Mouse (Mus musculus) brain, embryonic 14.5 days (tissue): ENCODE data around the gene Ces3a.

Experiments
- CTCF ChIP-seq: fragments of 200-500 bp; IDR thresholded peaks from 2 replicates; pipeline ENCODE4 v1.5.1; 2012; ENCODE audit warnings: inconsistent platforms, mild to moderate bottlenecking, moderate library complexity, borderline replicate concordance; ENCODE audit not compliant: insufficient read depth, insufficient read length; ENCODE audit errors: extremely low read depth
- POLR2A ChIP-seq: fragments of 200-500 bp; IDR thresholded peaks from 2 replicates; pipeline ENCODE4 v1.6.1; 2012; ENCODE audit warnings: mild to moderate bottlenecking, inconsistent platforms, borderline replicate concordance; ENCODE audit not compliant: poor library complexity, insufficient read depth, insufficient read length, severe bottlenecking; ENCODE audit errors: extremely low read depth

GRCm38 (mm10) chr8:105048371-105048854 lies at the start of gene Ces3a:
- no peak for TF ChIP-seq CTCF
- no peak for TF ChIP-seq POLR2A
